Mouse (Mus musculus) spleen, postnatal 36 days (tissue): ENCODE measurements around the gene Emp3.
A peak's percentile ranks its signal among the peaks of the same experiment; 100 is the strongest.
"Not testable (repeated sequence)": the region's sequence is repeated elsewhere in the genome, so short reads cannot be mapped to it uniquely, and the experiment has no call there.

Experiments used
- DNase-seq, 2 experiments: peaks; one replicate each; pipeline ENCODE4 v3.0.0; 2022; ENCODE audit warnings: low spot score in 2 of 2, mixed read lengths in 1 of 2

Emp3 gene

DNA sequence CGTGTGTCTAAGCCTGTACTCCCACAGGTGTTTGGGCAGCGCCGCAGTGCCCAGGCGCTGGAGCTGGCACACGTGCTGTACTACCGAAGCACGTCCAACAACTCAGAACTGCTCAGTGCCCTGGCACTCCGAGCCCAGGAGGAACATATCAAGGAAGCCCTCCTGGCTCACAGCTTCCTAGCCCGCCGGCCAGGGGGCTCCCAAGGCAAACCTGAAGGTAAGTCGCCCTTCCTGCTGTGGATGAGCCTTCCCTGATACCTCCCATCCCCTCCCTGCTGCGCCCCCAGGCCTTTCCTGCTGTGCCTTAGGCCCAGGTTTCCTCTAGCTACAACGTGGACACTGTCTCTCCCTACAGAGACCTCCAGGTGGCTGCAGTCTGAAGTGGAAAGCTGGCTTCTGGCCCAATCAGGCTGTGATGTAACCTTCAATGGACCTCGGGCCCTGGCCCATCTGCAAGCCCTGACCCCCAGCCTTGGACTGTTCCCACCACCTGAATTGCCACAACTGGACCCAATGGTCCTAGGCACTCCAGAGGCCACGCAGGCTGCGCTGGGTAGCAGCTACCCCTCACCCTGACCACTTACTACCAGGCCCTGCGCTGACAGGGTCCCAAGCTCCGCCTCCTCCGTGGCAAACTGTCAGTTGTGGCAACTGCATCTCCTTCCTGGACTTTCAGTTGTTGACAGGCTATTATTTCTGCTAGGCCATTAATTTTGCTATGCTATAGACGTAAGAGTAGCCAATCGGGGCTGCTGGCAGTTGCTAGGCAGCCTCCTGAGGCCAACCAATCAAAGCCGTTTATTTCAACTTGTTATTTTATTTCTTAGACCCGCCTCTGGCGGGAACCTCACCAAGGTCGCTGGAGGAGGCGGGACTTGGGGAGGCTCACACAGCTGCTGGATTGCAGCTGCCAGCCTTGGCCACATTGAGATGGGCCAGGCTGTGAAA, 4.9 kb downstream of the Emp3 start:
- peak; percentile 82 to 87 for DNase-seq

DNA sequence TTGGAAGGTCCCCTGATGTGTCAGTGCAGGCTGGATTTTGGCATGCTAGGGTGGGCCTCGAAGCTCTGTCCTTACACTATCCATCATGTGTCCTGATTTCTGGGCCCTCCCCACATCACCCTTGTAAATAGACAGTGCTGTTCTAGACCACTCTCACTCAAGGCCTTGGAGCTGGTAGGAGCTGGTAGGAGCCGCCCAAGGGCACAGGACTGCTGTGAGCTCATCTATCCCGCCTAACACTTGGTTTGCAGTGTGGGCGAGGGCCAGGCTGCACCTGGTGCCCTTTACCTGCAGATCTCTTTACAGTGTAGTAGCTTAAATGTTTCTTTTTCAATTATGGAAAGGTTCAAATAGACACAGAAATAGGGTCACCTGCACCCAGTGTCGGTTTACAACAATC, 6.2 kb downstream of the Emp3 start:
- DNase-seq: no peak

DNA sequence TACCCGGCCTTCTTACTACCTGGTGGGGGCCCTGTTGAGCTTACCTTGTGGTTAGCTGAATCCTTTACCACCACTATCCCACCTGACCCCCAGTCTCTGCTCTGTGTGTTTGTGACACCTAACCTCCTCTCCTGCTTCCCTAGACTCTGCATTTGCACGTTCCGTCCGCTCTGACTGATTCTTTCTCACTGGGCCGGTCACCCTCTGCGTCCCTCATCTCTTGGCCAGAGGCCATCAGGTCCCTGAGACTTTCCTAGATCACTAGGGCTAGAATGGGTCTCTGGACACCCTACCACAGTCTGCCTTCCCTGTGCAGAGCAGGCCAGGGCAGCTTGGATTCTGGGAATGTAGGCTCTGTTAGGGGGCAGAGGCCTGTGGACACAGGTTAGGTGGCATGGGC, 7.1 kb downstream of the Emp3 start:
- DNase-seq: no peak

DNA sequence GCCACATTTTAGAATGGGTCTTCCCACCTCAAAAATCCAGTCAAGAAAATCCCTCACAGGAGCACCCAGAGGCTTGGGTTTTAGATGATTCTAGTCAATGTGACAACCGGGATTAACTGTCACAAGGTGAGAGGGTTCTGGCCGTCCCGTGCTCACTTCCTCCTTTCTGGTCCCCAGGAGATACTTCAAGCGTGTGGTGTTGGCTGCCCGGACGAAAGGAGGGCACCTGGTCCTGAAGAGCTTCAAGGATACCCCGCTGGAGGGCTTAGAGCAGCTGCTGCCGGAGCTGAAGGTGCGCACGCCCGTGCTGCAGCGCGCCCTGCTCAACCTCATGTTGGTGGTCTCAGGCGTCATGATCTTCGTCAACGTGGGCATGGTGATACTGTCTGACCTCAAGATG, 12.1 kb downstream of the Emp3 start:
- no peak for DNase-seq

DNA sequence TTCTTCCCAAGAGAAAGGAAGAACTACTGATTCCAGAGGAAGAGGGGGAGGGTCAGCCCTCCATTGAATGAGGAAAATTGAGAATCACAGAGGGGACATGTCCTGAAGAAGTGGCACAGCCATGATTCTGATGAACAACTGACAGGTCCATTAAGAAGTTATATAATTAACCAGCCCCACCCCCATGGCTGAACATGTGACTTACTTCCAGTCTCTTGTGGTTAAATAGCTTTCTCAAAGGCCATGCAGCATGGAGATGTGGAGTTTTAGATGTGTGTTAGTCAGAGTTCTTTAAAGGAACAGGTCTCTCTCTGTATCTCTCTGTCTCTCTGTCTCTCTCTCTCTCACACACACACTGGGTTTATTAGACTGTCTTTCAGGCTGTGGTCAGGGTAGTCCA, 12.8 kb downstream of the Emp3 start:
- DNase-seq: no peak

DNA sequence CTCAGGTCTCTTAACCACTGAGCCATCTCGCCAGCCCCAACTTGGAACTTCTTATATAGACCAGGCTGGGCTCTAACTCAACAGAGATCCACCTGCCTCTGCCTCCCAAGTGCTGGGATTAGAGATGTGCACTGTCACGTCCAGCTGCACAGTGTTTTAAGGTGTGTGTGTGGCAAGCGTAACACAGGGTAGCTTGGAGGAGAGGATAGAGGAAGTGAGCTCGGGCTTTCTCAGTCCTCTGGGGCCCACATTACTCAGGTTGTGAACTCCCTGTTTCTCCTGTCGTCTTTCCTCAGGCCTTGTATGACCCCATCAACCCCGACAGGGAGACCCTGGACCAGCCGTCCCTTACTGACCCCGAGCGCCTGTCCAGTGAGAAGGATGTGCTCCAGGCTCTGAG, 14.6 kb downstream of the Emp3 start:
- DNase-seq: no peak

DNA sequence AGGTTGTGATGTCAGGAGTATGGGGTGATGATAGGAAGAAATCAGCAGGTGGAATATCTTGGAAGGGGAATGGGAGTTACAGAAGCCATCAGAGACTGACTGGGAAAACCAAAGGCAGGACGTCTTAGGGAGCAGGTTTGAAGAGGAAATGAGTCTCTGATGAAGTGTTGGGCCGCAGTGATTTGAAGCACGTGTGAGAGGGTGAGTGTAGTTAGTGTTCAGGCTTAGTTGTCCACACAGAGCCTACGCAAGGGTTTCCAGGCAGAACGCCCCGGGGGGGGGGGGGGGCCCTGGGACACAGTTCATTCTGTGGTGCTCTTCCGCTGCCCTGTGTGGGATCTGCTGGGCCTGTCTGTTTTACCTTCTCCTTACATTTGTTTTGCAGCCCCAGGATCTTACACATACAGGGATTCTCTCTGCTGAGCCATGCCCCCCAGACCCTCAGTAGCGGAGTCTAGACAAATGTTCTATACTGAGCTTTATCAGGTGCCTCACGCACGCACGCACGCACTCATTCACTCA, 18.7 kb downstream of the Emp3 start:
- no peak for DNase-seq

DNA sequence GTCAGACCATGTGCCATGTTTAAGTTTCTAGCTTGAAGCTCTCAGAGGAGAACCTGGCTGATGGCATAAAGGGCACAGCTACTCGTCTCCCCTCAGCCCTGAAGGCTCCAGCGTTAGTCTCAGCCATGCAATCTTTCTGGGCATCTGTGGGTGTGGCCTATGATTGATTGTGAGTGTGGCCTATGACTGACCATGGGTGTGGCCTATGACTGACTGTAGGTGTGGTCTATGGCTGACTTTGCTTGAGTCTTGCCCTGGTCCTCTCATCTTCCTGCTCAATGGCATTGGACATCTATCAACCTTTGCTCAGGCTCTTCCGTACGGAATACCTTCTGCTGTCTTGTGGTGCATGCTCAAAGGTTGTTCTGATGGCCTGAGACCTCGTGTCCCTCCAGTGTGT, 19.6 kb downstream of the Emp3 start:
- DNase-seq: no peak

DNA sequence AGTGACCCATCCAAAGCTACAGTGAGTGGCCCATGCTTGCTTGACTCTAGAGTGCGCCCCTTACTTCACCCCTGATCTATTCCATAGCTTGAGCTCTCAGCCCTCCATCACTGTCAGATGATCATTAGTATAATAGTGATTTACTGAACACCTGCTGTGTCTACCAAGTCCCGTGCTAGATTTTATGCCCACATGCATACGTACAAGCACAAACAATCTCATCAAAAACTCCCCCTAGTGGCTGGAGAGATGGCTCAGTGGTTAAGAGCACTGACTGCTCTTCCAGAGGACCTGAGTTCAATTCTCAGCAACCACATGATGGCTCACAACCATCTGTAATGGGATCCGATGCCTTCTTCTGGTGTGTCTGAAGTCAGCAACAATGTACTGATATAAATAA, 23.1 kb downstream of the Emp3 start:
- peak; percentile 50 to 68 for DNase-seq

DNA sequence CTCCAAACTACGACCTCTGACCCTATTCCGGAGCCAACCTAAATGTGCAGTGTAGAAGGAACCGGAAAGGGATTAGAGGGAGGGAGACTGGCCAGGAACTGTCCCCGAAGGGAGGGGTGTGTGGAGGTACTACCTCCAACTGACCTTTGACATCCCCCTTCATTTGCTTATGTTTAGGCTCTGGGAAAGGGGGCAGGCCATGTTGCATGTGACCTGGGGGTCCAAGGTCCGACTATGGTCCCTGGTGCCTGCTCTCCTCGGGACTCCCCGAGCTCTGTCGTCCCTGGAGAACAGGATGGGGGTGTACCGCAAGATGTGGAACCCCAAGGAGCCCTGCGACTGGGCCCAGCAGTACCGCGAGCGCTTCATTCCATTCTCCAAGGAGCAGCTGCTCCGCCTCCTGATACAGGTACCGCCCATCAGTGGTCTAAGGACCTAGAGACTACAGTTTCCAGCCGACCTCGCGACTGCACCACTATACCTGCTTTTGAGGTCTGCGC, 23.9 kb downstream of the Emp3 start:
- DNase-seq: peak; percentile 42 to 63

DNA sequence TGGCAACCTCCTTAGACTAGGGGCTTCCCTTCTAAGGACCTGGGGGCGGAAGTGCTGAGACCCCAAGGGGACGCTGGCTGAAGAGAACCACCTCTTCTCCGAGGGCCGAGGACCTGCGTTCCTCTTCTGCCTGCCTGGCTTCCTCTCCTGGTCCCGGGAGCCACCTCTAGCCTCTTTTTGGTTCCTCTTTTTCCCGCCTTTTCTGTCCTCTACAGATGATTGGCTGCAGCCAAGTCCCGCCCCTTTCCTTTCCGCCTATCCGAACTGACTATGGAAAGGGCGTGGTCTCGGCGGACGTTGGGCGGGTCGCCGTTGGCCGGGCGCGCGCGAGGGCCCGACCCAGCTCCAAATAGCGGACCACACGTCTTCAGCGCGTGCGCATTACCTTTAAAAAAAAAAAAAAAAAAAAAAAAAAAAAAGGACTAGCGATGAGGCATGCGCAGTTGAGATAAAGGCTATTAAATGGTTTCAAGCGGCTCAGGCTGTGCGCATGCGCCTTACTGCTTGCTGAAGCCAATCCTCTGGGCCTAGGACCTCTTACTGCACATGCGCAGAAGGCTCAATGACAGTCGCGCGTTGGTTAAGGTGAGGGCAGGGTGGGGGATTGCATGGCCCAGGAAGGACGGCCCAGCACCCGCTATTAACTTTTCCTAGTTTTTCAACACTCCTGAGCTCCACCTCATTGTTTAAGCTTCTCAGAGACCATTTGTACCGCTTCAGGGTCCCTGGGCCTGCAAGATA, 24.5 kb downstream of the Emp3 start, which contains the start of the genes Syngr4 and Tmem143:
Gene Syngr4 (minus strand): TSS at position 198 of the 741 bp plus-strand sequence.
Gene Tmem143 (plus strand): TSS at position 425 of the 741 bp plus-strand sequence.
- DNase-seq: peak; percentile 97

DNA sequence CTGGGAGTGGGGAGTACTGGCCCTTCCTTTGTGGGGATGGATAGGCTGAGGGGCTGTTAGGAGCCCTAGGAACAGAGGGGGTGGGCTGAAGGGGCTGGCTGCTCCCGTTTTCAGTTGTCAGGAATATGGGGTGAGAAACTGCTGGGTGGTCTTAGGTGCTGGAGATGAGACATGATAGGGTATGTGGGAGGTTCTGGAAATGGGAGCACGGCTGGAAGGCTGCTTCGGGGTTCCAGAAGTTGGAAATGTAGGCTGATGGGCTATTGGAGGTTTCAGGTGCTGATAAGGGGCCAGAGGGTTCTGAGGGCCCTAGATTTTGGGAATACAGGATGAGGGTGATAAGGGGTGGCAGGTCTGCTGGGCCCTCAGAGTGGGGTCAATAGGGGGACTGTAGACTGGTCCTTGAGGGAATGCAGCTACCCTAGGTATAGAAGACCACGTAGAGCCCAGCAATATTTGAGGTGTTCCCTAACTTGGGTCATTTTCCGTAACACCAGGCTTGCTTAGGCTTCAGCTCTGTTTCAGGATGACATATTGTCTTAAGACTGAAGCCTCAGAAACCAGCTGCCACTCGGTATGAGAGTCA, 25.2 kb downstream of the Emp3 start:
- DNase-seq: no peak

DNA sequence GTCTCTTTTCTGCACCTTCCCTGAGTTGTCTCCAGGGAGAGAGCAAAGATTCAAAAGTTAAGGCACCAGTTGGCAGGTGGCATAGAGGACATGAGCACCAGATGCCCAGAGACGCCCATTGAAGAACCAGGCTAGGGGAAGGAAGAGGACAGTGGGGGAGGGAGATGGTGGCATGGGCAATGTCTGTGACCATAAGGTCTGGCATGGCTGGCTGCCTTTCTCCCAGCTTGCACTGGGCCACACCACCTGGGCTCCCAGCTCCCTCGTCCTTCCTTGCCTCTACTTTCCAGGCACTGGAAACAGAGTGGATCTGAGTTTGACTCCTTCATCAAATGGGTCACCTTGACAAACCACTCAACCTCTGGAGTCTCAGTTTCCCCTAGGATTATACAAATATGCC, 28.6 kb downstream of the Emp3 start:
- no peak for DNase-seq

DNA sequence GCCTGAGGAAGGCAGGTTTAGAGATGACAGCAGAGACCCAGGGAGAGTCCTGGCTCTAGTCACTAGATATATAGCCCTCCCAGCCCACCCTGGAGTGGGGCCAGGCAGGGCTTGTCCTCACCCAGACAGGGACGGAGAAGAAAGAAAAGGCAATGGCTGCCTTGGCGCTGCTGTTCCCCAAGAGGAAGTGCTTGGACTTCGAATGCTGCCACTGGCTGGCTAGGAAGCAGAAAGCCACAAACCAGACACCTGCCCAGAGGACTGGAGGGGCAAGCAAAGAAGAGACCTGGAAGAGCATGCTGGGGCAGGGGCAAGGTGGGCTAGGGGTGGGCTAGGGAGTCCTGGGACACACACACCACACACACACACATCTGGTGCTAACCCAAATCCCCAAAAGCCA, 34.0 kb downstream of the Emp3 start:
- DNase-seq: no peak

DNA sequence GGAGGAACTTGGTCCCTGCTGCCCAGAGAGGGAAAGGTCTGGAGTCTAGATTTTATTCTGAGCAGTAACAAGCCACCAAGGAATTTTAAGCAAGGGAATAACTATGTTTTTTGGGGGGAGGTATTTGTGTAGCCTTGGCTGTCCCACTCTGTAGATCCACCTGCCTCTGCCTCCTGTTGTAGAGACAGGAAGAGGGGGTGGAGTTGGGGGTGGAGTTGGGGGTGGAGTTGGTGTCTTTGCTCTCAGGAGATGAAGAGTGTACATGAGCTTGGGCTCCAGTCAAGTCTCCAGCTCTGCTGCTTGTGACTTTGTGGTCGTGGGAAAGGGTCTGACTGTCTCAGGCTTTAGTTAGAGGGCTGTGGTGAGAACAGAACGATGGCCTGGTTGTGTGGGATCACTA, 40.2 kb downstream of the Emp3 start:
- DNase-seq: no peak

DNA sequence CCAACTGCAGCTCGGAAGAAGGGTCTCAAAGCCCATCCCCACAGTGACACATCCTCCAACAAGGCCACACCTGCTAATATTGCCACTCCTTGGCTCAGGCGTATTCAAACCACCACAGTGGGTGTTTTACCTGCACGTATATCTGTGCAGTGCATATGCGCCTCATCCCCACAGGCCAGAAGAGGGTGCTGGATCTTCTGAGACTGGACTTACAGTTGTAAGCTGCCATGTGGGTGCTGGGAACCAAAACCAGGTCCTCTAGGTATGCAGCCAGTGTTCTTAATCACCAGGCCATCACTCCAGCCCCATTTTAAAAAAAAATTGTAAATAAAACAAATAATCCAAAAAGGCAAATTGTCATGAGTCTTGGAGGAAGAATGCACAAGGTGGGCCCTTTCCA, 40.7 kb downstream of the Emp3 start:
- no peak for DNase-seq

DNA sequence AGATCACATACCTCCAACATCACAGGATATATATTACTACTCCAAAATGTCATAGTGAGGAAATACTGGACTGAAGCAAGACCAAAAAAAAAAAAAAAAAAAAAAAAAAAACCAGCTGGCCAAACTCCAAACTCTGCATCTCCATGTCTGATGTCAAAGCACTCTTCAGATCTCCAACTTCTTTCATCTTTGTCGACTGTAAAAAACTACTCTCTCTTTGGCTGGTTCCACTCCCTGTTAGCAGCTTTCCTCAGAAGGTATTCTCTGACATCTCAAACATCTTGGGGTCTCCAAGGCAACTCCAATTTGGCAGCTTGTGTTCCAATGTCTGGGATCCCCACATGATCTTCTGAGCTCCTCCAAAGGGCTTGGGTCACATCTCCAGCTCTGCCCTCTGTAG, 42.9 kb downstream of the Emp3 start, which contains the start of gene Grin2d:
Gene Grin2d (minus strand): TSS at position 101 of the 400 bp plus-strand sequence.
- not testable (repeated sequence) for DNase-seq

DNA sequence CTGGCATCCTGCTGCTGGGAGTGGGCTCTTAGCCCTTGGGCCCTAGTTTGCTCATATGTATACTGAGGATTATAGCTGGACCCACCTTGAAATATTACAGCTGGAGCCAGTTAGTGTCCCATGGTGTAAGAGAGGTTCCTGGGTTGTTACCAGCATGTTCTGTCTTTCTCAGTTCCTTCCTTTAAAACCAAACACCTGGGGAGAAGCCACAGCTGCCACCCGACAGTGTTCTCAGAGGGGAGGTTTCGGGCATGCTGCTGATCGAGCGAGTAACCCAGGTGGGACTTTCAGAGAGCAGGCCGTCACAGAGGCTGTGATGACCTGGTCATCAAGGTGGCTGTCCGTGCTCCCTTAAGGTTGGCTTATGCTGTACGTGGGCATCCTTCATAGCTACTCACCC, 44.3 kb downstream of the Emp3 start:
- DNase-seq: peak in 1 of 2 experiments; percentile 13

DNA sequence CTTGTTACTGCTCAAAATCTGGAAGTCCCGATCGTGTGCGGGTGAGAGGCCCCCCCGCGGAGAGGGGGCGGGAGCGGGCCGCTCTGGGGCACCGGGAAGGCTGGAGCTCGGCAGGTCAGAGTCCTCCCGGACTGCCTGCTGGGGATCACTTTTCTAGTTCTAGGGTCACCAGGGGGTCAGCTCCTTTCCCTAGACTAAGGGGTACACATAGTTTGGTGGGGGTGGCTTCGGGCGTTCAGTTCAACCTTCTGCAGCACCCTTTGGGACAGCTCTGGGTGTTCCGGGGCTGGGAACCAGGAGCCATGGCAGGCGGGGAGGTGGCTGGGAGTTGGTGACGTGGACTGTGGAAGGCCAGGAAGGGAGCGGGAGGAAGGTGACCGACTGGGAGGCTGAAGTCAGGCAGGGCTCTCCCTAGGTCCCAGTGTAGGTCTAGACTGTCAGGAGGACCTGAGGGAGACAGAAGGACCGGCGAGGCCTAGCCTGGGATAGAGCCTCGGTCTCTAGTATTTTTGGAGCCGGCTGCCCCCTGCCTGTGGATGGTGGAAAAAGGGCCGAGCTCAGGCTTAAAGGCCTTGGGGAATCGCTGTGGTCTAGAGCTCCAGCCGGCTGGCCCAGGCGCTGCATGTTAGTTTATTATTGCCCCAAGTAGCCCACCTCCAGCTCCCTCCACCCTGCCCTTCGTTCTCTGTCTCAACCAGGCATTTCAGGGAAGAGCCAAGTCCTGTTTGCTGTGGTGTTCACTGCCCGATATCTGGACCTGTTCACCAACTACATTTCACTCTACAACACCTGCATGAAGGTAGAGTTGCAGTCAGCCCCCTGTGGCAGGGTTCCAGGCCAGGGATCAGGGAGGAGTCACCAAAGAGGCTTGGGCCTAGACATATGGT, 47.9 kb downstream of the Emp3 start:
- DNase-seq: peak; percentile 33 to 48

DNA sequence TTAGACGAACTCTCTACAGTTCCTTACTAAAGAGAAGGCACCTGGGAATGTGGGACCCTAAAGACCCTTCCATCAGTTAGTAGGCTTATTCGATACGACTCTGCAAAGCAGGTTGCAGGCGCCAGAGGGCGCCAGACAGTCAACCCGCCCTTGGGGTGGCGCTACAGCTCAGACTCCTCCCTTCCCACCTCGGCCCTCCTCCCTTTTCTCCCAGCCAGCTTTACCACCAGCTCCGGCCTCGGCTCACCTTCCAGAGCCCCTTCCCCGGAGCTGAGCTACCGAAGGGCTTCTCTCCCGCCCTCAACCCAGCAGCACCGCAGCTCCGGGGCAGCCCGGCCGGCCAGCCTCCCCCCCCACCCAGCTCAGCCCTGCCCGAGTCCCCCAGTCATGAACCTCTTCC, 48.6 kb downstream of the Emp3 start, which contains the start of gene Kdelr1:
Gene Kdelr1 (plus strand): TSS at position 149 of the 400 bp plus-strand sequence.
- DNase-seq: peak; percentile 85 to 88
